Mouse (Mus musculus): ENCODE measurements at regions not wholly inside any gene's neighbourhood (a gene's known extent, or its start where the extent isn't known, plus 50 kb on each side); places are given as distances from the start of the nearest gene placed in this dataset.
"Not testable (repeated sequence)": the region's sequence is repeated elsewhere in the genome, so short reads cannot be mapped to it uniquely, and the experiment has no call there.

GRCm38 (mm10) chr3:9133991-9134390 is 475.9 kb downstream of the Zfp704 start:
- DNase-seq (ENCODE audit: low spot score) = no peak

GRCm38 (mm10) chr3:9132104-9132751 is 477.7 kb downstream of the Zfp704 start:
- DNase-seq (ENCODE audit: low spot score) = no peak

- no peak for DNase-seq (ENCODE audit: low spot score)
These were observed 478.5 kb downstream of the Zfp704 start for GRCm38 (mm10) chr3:9131366-9131765.

- no peak for DNase-seq (ENCODE audit: low spot score)
These were observed 481.5 kb downstream of the Zfp704 start for GRCm38 (mm10) chr3:9128407-9128806.

- no peak for DNase-seq (ENCODE audit: low spot score)
These were observed 486.8 kb downstream of the Zfp704 start for GRCm38 (mm10) chr3:9123079-9123478.

- no peak for DNase-seq (ENCODE audit: low spot score)
These were observed 492.0 kb downstream of the Zfp704 start for GRCm38 (mm10) chr3:9117913-9118312.

GRCm38 (mm10) chr3:9113410-9113809 is 496.5 kb downstream of the Zfp704 start:
- no peak for DNase-seq (ENCODE audit: low spot score)

- no peak for DNase-seq (ENCODE audit: low spot score)
These were observed 499.1 kb downstream of the Zfp704 start for GRCm38 (mm10) chr3:9110741-9111140.

GRCm38 (mm10) chr3:9109991-9110390 is 499.9 kb downstream of the Zfp704 start:
- no peak for DNase-seq (ENCODE audit: low spot score)

- DNase-seq (ENCODE audit: low spot score) = no peak
These were observed 500.4 kb downstream of the Zfp704 start for GRCm38 (mm10) chr3:9109485-9109884.

- no peak for DNase-seq (ENCODE audit: low spot score)
These were observed 502.0 kb downstream of the Zfp704 start for GRCm38 (mm10) chr3:9107766-9108410.

- no peak for DNase-seq (ENCODE audit: low spot score)
These were observed 504.5 kb downstream of the Zfp704 start for GRCm38 (mm10) chr3:9105191-9105926.

- no peak for DNase-seq (ENCODE audit: low spot score)
These were observed 506.4 kb downstream of the Zfp704 start for GRCm38 (mm10) chr3:9103456-9103855.

- DNase-seq (ENCODE audit: low spot score) = no peak
These were observed 508.6 kb downstream of the Zfp704 start for GRCm38 (mm10) chr3:9101240-9101639.

- DNase-seq (ENCODE audit: low spot score) = no peak
These were observed 509.1 kb downstream of the Zfp704 start for GRCm38 (mm10) chr3:9100761-9101160.

GRCm38 (mm10) chr3:9098441-9098840 is 511.4 kb downstream of the Zfp704 start:
- DNase-seq (ENCODE audit: low spot score) = no peak

GRCm38 (mm10) chr3:9084134-9084533 is 525.8 kb downstream of the Zfp704 start:
- DNase-seq (ENCODE audit: low spot score) = no peak

- DNase-seq (ENCODE audit: low spot score) = no peak
These were observed 527.8 kb downstream of the Zfp704 start for GRCm38 (mm10) chr3:9082061-9082460.

GRCm38 (mm10) chr3:9078201-9078600 is 531.7 kb downstream of the Zfp704 start:
- no peak for DNase-seq (ENCODE audit: low spot score)

- peak; percentile 63 for DNase-seq (ENCODE audit: low spot score)
These were observed 533.2 kb downstream of the Zfp704 start for GRCm38 (mm10) chr3:9076696-9077095.

- DNase-seq (ENCODE audit: low spot score) = not testable (repeated sequence)
These were observed 537.4 kb downstream of the Zfp704 start for GRCm38 (mm10) chr3:9072471-9072870.

GRCm38 (mm10) chr3:9067048-9067447 is 542.8 kb downstream of the Zfp704 start:
- peak; percentile 51 for DNase-seq (ENCODE audit: low spot score)

GRCm38 (mm10) chr3:9066374-9066773 is 543.5 kb downstream of the Zfp704 start:
- no peak for DNase-seq (ENCODE audit: low spot score)
